Mouse (Mus musculus) v-Abl transformed pro-B cells (cell line): ENCODE data around the gene Slc9a1.

Experiments
- in situ Hi-C, 2 experiments: fragments of 400-800 bp; cut with MboI; formaldehyde crosslinking; loops; one replicate each; pipeline ENCODE4 v1.15.1; 2025; ENCODE audit not compliant: unreplicated experiment in 2 of 2

Slc9a1 gene

GRCm38 (mm10) chr4:133371621-133372277 is 2.2 kb downstream of the Slc9a1 start:
- in situ Hi-C loops, result loop anchor here (5.0 kb wide), 1 partner anchor 41 kb away; no protein-coding TSS in a partner anchor

- in situ Hi-C loops, result loop anchor here (5.0 kb wide), 1 partner anchor 40 kb away; no protein-coding TSS in a partner anchor
These were observed 2.8 kb downstream of the Slc9a1 start for GRCm38 (mm10) chr4:133372278-133372665.

DNA sequence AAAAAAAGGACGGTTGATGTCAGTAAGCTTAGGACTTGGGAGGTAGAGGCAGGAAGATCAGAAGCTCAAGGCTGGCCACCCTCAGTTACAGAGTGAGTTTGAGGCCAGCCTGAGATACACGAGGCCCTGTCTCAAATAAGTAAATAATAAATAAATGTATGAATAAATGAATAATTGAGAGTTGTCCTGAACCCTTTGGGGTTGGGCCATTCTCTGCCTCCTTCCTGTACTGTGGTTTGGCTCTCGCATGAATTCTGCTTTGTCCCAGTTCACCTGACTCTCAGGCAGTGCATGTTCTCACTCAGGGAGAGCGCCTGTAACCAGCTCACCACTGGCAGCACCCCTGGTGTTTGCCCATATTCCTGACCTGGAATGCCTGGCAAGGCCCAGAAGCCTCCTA is 4.5 kb downstream of the Slc9a1 start:
- in situ Hi-C loops, result loop anchor here (5.0 kb wide), 1 partner anchor 38 kb away; no protein-coding TSS in a partner anchor

DNA sequence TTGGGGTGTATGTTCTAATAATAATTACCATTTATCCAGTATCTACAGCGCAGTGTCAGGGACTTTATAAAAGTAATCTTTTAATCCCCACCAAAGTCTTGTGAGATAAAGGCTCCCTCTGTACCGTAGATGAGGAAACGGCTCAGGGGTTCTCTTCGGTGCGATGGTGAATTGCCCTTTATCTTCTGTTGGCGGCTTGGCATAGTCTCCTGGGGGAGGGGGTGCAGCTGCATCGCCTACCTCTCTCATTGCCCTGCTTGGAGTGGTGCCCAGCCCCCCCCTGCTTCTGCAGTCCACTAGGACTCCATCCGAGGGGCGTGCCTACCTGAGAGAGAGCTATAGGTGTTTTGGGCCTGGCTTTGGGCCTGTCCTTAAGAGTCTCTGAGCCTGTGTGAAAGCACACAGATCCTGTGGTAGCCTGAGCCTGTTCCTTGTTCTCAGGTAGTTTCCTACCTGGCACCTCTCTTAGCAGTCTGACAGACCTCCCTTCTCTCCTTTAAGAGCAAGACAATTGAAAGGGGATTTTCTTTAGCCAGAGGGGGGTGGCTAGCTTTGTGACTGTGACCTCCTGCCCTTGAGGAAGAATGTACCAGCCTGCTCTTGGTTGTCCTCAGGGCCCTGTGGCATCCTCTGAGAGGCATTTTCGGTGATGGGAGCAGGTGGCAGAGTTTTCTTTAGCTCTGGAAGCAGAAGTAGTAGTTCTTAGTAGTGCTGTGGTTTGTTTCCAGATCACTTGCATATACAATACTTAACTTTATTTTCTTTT is 6.5 kb downstream of the Slc9a1 start:
- in situ Hi-C loops, result no loop called here

- in situ Hi-C loops, result no loop called here
These were observed 8.9 kb downstream of the Slc9a1 start for GRCm38 (mm10) chr4:133378236-133379045.

GRCm38 (mm10) chr4:133379046-133379347 is 9.5 kb downstream of the Slc9a1 start:
- in situ Hi-C loops, result no loop called here

GRCm38 (mm10) chr4:133379861-133380260 is 10.4 kb downstream of the Slc9a1 start:
- in situ Hi-C loops, result no loop called here

- in situ Hi-C loops, result no loop called here
These were observed 11.0 kb downstream of the Slc9a1 start for GRCm38 (mm10) chr4:133380532-133380931.

GRCm38 (mm10) chr4:133381141-133381540 is 11.6 kb downstream of the Slc9a1 start:
- in situ Hi-C loops, result no loop called here

GRCm38 (mm10) chr4:133386061-133386797 is 16.7 kb downstream of the Slc9a1 start:
- in situ Hi-C loops, result no loop called here

DNA sequence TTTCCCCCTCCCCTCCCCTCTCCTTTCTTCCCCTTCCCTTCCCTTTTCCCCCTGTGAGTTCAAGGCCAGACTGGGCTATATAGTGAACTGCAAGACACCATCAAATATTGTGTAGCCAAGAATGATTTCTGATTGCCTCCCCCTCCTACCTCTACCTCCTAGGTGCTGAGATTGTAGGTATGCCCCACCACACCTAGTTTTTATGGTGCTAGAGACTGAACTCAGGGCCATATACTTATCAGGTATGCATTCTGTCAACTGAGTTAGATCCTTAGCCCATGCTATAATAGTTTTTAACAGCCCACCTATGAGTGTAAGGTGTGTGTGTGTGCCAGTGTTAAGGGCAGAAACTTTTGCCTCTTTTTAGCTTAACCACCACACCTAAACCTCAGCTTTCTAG is 17.5 kb downstream of the Slc9a1 start:
- in situ Hi-C loops, result no loop called here

GRCm38 (mm10) chr4:133388781-133389552 is 19.5 kb downstream of the Slc9a1 start:
- in situ Hi-C loops, result no loop called here

GRCm38 (mm10) chr4:133390042-133390441 is 20.5 kb downstream of the Slc9a1 start:
- in situ Hi-C loops, result no loop called here

- in situ Hi-C loops, result no loop called here
These were observed 21.1 kb downstream of the Slc9a1 start for GRCm38 (mm10) chr4:133390585-133390984.

DNA sequence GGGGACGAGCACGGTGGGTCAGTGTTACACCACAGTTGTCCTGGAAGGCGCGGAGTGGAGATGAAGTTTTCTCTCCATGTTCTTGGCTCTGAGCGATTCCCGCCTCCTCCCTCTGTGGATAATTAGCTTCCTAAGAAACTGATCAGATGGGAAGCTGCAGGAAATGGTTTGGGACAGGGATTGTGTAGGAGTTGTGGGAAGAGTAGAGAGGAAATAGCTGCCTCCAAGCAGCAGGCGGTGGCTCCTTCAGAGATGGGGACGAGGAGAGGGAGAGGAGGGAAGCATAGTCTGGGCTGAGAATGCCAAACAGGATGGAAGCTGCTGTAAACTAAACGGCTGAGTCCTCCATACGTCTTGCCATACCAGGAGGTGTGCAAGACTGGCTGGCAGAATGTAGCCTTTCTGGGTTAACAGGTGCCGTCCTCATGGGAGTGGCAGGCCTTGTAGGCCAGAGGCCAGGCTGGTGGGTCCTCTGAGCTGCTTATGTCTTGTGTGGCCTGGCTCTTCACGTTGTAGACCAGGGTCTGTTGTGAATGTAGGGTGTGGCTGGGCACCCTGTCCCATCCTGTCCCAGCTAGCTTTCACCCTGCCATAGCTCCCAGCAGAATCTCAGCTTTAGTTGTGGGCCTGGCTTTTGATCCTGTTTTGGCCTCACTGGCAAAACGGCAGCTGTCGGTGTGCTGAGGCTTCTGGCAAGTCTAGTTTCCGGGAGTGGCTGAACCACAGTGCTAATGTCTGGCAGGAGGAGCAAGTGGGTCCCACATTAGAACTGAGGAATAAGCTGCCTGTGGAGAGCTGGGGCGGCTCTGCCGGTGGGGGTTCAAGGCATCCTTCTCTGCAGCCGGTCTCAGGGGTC is 21.9 kb downstream of the Slc9a1 start:
- in situ Hi-C loops, result no loop called here

DNA sequence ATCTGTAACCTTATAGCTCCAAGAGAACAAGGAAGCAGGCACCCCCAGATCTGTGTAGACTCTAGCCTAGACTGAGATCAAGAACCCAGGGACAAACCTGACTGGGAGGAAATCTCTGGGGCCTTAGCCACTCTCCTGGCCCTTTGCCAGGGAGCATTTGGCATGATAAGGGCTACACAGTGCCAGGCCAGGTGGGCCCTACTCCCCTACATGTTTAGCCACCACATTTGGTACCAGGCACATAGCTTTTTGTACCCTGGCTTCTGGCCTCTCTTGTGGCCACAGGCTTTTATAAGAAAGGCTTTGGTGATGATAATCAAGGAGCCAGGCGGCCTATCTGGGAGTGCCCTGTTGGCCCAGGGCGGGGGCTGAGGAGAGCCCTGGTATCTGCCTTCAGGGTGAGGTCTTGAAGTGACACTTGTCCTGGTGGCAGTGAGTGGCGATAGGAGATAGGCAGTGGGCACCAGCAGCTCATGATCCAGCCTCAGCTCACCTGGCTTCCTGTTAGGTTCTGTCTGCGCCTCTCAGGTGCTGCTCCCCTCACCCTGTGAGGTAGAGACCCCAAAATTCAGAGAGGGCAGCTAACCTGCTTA is 25.6 kb downstream of the Slc9a1 start:
- in situ Hi-C loops, result no loop called here

DNA sequence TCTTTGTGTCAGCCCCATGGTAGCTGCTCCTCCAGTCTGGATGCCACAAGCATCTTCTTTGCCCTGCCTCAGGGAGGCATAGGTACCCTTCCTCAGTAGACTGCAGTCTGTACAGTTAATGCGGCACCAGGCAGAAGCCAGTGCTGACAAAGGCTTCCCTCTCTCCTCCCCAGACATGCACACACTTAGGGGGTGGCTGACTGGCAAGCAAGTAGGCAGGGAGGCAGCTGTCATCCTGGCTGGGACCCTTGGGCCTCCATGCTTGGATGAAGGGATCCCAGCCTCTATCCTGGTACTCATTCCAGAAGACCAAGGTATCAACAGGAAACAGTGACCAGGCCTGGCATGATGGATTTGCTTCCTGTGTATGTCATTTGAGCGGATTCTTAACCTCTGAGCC is 26.6 kb downstream of the Slc9a1 start:
- in situ Hi-C loops, result no loop called here

DNA sequence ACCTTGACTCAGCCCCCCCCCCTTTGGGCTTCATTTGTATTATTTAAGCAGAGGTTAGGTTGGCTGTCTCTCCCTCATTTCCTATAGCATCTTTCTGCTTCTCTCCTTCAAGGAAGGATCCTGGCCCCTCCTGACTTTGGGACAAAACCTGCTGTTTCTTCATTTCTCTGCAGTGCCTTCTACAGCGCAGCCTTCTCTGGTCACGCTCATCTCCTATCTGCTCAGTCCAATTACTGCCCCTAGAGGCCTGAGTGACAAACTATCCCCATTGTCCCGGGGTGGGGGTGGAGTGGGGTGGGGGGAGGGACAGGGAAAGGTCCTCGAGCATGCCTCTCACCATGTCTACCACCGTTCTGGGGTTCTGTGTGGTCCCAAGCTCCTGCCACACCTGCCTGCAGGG is 27.8 kb downstream of the Slc9a1 start:
- in situ Hi-C loops, result no loop called here

DNA sequence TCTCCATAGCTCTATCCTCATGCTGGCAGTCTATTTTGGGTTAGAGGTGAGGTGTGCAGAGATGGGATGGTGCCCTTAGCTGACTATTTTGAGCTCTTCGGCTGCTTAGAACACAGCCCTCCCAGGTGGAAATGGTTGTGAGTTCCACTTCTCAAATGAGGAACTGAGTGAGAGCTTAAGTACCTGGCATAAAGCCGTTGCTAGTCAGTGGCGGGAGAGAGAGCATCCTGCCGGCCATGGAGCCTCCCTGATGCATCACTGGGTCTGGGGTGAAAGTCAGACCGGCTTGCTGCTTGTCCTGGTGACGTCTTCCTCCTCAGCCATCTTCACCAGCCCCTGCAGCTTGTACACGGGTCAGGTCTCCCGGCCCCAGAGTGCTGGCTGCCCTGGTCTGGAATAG is 28.5 kb downstream of the Slc9a1 start:
- in situ Hi-C loops, result no loop called here
